Mouse (Mus musculus) adrenal gland (tissue): ENCODE data around the gene Ccdc57.

Experiments used
- intact Hi-C: fragments of 180-260 bp; cut with DNase I; formaldehyde crosslinking; loops from one replicate; pipeline ENCODE4 v1.15.1; 2025

The Ccdc57 gene

DNA sequence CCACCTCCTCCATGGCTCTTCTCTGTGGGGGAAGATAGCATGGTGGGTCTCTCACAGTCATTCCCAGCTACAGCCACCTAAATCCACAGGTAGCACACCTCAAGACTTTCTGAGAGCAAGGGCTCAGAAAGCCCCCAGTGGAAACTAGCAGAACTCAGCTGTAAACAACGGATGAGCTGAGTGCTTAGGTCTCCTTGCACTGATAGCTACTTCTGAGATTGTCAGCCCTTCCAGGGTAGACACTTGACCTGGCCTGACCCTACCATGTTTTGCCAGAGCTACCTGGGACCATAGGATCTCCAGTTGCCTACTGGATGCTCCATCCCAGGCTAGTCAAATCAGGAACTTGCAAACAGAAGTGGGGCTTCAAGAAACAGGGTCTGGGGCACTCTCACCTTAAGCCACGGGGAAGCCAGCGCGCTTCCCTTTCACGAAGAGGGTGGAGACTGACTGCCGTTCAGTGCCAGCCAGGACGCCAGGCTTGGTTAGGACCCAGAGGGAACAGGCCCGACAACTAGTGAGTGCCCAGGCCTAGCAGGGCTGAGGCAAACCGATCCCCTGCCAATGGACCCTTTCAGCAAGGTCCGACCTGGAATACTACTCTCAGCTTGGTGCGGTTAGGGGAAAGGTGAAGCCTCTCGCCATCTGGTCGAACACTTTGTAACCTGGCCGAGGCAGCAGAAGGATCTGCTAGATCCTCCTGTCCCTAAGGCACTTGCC, 109.7 kb downstream of the Ccdc57 start:
- intact Hi-C loops: loop anchor here (5.0 kb wide), 1 partner anchor 79 kb away; no protein-coding TSS in a partner anchor

GRCm38 (mm10) chr11:120822321-120822720, 110.4 kb downstream of the Ccdc57 start:
- intact Hi-C loops: loop anchor here (5.0 kb wide), 1 partner anchor 80 kb away; no protein-coding TSS in a partner anchor

DNA sequence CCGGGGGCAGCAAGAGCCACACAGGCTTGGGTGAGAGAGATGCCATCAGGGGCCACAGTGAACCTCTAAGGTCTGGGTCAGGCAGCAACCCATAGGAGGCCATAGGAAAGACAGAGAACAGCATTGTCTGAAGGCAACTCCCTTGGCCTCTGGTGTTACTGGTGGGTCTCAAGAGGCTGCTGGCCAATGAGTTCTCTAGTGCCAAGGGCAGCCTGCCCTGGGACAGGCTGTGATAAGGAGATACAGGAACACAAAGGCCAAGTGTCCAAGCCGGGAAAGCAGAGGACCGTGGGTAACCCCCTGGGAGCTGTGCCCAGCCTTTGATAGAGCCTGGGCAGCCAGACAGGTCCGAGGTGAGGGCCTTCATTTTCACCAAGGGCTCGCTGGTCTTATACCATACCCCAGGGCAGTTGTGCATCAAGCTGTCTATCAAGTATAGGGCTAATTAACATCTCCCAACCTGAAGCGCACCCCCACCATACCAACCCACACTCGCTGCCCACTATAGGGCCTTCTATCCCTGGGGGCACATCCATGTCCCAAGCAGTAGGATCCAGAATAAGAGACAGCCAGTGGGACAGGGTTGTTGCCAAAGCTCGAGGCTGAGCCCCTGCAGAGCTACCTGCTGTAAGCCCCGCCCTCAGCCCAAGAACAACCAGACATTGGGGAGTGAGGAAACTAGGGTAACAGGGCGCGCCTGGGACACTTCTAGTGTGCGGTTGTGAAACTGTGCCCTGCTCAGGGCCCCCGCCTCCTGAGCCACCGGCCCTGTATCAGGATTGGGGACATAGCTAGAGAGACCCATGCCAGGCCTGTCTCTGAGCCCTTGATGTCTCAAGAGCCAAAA, 111.4 kb downstream of the Ccdc57 start:
- intact Hi-C loops: loop anchor here (5.0 kb wide), 1 partner anchor 81 kb away; no protein-coding TSS in a partner anchor

DNA sequence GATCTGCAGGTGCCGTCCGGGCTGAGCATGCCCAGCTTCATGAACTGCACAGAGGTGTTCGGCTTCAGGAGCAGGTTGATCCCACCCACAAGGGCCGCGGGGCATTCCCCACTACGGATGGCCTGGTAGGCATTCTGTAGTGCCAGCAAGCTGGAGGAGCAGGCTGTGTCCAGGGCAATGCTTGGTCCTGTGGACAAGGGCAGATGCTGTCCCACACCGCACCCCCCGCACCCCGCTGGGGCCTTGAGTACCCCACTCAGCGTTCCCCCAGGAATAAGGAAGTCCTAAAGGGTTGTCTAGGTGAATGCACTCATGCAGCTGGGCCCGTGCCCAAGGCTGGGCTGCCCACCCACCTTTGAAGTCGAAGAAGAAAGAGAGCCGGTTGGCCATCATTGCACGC, 112.1 kb downstream of the Ccdc57 start:
- intact Hi-C loops: loop anchor here (5.0 kb wide), 1 partner anchor 82 kb away; no protein-coding TSS in a partner anchor

GRCm38 (mm10) chr11:120819556-120819955, 113.1 kb downstream of the Ccdc57 start:
- intact Hi-C loops: no loop called here

GRCm38 (mm10) chr11:120818251-120818650, 114.4 kb downstream of the Ccdc57 start:
- intact Hi-C loops: no loop called here

GRCm38 (mm10) chr11:120817358-120817757, 115.3 kb downstream of the Ccdc57 start:
- intact Hi-C loops: no loop called here

DNA sequence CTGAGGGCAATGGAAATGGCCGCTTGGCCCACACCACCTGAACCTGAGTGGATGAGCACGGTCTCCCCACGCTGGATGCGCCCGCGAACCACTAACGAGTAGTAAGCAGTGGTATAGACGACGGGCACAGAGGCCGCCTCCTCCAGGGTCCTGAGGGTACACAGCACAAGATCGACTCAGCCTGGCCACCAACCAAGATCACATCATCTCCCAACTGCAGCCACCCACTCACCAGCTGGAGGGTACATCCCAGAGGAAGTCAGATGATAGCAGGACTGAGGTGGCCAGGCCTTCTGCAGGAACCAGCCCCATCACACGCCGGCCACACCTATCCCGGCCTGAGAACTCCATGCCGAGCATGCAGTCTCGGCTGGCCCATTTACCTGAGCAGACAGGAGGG, 120.6 kb downstream of the Ccdc57 start:
- intact Hi-C loops: no loop called here

- intact Hi-C loops: no loop called here
These were observed 124.7 kb downstream of the Ccdc57 start for GRCm38 (mm10) chr11:120808010-120808409.

- intact Hi-C loops: no loop called here
These were observed 127.0 kb downstream of the Ccdc57 start for GRCm38 (mm10) chr11:120805375-120806298.

- intact Hi-C loops: no loop called here
These were observed 127.9 kb downstream of the Ccdc57 start for GRCm38 (mm10) chr11:120804769-120805168.

DNA sequence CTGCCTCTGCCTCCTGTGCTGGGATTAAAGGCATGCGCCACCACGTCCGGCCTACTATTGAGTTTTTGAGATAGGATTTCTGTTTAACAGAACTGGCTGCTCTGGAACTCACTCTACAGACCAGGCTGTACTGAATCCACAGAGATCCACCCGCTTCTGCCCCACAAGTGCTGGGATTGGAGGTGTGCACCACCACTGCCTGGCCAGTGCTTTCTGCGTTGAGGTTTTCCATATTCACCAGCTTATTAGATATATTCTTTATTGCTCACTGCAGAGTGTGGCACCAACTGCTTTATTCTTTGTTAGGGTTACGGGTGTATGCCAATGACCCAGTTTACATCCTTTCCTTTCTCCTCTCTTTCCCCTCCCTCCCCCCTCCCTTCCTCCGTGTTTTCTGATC, 128.4 kb downstream of the Ccdc57 start:
- intact Hi-C loops: no loop called here

DNA sequence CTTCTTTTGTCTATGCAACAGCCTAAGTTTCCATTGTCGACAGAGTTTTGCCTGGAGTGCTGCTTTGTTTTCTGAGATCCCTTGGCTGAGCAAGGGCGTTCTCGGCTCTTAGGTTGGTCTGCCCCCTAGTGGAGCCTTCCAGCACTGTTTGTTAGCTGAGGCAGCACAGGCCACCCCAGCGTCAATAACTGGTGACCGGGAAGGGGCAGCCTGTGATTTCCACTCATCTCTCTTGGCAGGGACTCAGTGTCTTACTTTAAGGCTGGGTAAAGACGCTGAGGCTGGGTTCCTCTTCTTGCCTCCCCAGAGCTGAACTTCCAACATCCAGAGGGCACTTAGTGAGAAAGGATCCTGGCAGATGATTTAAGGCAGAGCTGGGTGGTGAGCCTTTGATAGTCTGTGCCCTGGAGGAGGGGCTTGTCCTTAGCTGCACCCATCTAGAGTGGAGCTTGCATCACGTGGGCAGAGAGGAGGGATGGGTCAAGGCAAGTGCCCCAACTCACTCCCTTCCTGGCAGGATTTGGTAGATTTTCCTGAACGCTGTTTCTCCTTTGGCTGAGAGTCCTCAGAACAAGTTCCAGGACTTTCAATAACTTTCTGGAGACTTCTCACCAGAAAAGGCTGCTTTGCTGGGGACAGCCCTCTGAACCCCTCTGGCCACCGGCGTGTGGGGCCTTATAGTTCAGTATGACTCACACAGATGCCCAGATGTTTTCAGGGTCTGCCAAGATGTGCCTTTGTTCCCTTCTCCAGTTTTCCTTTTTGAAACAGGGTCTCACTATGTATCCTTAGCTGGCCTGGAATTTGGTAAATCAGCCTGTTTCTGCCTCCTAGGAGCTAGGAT, 132.4 kb downstream of the Ccdc57 start:
- intact Hi-C loops: no loop called here

- intact Hi-C loops: no loop called here
These were observed 133.3 kb downstream of the Ccdc57 start for GRCm38 (mm10) chr11:120799316-120799890.

GRCm38 (mm10) chr11:120798244-120798643, 134.4 kb downstream of the Ccdc57 start:
- intact Hi-C loops: no loop called here

DNA sequence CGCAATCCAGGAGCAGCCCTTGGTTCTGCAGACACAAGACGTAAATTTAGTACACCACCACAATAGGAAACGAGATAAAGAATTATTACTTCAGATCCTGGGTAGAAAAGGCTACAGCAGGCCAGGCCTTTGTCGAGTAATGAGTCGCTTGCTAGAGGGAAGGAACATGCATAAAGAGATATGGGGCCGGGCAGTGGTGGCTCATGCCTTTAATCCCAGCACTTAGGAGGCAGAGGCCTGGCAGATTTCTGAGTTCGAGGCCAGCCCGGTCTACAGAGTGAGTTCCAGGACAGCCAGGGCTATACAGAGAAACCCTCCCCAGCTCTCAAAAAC, 136.1 kb downstream of the Ccdc57 start:
- intact Hi-C loops: no loop called here

- intact Hi-C loops: no loop called here
These were observed 136.7 kb downstream of the Ccdc57 start, which contains the start of gene Dus1l for GRCm38 (mm10) chr11:120795756-120796613. TSS of gene Dus1l (minus strand) at chr11:120796403.

GRCm38 (mm10) chr11:120792652-120793051, 140.0 kb downstream of the Ccdc57 start:
- intact Hi-C loops: no loop called here

DNA sequence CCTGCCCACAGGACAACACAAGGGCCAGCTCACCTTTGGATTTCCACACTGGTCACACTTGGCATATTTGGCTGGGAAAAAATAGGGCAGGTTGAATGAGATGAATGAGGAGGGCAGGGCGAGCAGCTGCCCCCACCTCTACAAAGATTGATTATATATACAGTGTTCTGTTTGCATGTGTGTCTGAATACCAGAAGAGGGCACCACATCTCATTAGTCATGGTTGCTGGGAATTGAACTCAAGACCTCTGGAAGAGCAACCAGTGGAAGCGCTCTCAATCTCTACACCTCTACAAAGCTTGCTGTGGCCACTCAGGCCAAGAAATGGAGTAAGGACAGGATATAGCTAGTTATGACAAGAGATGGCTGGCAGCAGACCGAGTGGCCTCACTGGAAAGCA, 142.9 kb downstream of the Ccdc57 start:
- intact Hi-C loops: loop anchor here (10.0 kb wide), 1 partner anchor 295 kb away; the partner anchor contains the start of gene Slc25a10
